Mouse (Mus musculus): Measurements from ENCODE around the gene Tns1.

- TF ChIP-seq POLR2A (IDR thresholded peaks at IDR 0.05; ENCODE audit: borderline replicate concordance, extremely low read depth, insufficient read depth, insufficient read length, poor library complexity, severe bottlenecking) = no peak
- no peak for TF ChIP-seq CTCF (IDR thresholded peaks at IDR 0.05; ENCODE audit: borderline replicate concordance, extremely low read depth, insufficient read depth, insufficient read length)
Measured at GRCm38 (mm10) chr1:73966411-73967238, 157.6 kb downstream of the Tns1 start.
